Mouse (Mus musculus) right cerebral cortex, postnatal 25 days (tissue): ENCODE data around the gene Ryr3.
A peak's percentile ranks its signal among the peaks of the same experiment; 100 is the strongest.
"Not testable (repeated sequence)": the region's sequence is repeated elsewhere in the genome, so short reads cannot be mapped to it uniquely, and the experiment has no call there.

ENCODE experiments used
- DNase-seq: peaks from one replicate; pipeline ENCODE4 v3.0.0; 2022

The Ryr3 gene

DNA sequence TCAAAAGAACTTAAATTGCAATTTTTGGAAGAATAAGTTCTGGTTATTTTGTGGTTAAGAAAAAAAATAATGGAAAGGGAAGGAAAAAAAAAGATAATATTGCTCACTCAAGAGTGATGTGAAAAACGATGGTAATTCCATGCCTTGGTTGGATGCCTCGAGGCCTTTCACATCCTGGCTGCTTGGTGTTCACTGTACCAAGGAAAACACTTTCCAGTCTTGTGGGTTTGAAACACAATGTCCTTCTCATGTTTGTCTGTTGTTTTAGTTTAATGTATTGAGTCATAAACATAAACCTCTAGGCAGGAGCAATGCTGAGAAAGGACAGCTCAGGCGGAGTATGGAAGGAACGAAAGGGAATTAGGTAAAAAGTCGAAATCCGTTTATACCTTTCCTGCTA, 122.8 kb downstream of the Ryr3 start:
- DNase-seq = no peak

DNA sequence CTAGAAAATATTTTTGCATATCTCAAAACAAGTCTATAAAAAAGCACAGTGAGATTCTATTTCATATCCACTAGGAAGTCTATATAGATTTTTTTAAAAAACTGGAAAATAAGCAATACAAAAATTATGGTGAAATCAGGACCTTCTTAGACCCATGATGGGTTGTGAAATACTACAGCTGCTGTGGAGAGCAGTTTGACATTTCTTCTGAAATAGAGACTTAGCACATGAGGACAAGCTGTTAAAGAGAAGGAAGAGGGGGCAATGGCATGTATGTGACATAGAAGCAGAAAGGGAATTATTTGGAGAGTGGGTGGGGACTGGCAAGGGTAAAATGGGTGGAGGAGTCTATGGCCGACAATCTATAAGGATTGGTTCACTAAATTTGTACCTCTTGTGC, 124.1 kb downstream of the Ryr3 start:
- no peak for DNase-seq

DNA sequence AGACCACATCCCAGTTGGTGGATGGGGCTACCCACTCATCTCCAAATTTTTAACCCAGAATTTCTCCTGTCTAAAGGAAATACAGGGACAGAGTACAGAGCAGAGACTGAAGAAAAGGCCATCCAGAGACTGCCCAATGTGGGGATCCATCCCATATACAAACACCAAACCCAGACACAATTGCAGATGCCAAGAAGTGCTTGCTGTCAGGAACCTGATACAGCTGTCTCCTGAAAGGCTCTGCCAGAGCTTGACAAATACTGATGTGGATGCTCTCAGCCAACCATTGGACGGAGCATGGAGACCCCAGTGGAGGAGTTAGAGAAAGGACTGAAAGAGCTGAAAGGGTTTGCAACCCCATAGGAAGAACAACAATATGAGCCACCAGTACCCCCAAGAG, 125.6 kb downstream of the Ryr3 start:
- DNase-seq = not testable (repeated sequence)

DNA sequence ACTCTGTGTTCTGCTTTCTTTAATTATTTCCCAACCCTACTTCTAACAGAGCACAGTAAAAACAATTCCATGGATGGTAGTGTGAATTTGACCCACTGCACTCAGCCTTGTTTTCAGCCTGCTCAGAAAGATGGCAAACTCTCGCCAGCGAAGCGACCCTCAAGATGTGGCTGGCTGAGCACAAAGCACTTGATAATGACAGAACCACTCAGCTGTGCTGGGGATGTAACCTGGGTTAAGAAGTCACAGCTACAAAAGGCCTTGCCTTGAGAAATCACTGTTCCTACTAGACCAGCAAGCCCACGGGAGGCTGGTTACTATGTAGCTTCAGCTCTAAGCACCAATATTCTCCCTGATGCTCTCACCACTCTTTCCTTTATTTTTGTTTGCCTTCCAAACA, 140.5 kb downstream of the Ryr3 start:
- DNase-seq = no peak

DNA sequence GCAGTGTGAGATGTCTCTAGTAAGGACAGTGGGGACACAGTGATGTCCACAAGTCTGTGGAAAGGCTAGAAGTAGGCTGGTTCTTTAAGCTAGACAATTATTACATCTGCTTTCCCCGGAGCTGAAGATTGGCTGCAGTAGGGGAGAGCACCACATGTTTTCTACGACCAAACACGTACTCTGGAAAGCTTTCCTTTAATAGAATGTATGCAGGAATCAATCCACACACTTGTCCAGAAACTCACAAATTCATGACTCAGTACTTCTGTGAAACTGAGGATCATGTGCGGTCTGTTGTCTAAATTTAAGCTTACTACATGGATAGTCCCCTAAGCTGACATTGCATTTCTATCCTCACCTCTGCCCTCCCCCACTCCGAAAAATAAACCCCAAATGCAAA, 157.5 kb downstream of the Ryr3 start:
- no peak for DNase-seq

DNA sequence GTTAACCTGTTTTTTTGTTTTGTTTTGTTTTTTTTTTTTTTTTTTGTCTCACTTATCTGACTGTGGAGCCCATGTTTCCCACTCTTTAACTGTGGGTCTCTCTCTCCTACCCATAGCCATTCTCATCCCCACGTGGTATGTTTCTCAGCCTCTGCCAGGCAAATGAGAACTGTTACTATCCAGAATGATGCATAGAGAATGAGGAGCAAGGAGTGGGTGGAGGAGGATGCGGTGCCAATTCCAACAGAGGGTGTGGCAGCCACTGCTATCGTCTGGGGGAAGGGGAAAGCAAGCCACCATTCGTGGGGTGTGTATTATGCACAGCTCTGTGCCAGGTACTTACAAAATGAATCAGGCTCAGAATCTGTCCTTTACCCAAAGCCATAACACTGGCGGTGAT, 158.0 kb downstream of the Ryr3 start:
- peak; percentile 72 for DNase-seq

DNA sequence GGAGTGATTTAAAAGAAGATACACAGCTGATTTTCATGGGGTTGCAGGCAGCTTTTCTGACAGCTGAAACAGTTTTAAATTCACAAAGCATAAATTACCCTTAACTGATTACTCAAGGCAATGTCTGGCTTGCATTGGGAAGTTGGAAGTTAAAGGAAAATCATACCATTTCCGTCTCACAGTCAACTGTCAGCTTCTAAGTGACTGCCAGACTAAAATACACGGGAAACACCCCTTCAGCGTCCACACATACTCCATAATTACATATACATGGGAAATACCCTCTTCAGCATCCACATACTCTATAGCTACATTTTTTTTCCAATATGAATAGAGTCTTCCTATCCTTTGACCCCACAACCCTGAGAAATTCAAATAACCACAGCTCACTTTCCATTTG, 158.8 kb downstream of the Ryr3 start:
- no peak for DNase-seq

DNA sequence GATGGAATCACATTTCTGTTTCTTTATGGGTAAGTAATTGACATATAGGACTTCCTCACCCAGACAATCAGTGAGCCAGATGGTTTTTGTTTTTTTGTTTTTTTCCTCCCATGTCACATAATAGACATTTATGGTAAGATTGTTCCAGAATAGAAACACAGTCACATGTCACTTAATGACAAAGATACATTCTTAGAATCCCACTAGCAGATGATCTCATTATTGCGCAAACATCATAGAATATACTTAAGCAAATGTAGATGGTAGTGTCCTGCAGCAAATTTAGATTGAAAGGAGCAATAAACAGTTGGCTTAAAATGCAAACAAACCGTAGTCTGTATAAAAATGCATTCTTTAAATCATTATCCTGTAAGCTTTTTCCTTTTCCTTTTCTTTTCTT, 161.3 kb downstream of the Ryr3 start:
- DNase-seq = no peak

DNA sequence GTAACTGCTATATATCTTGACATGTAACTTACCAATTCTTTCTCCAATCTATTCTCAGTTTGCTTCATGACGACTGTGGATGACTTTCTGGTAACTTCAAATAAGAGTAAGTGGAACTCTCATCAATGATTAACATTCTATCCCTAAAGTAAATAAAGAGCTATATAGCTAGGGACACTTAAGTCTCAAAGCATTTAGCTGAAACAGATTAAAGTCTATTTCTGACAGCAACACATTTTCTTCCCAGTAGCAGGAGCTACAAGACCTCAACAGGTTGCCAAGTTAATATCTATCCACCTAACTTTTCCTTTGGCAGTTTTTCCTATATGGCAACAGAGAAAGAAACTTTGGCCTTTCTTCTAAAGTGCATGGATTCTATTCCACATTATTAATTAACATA, 167.1 kb downstream of the Ryr3 start:
- no peak for DNase-seq

DNA sequence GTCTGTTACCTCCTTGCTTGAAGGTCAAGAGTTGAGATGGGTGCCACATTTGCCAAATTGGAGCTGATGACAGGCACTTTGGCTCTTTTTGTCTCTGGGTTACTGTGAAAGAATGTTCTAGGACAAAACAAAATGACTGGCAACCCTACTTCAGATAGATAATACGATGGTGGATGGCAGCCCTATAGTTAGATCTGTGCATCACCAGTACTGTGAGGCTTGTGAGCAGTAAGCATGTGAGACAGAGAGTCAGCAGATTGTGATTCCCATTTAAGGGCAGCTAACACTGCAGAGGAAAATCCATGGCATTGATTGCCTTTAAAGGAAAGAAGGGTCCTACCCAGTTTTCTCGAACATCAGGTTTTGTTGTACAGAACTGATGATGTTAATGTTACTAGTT, 180.3 kb downstream of the Ryr3 start:
- DNase-seq = no peak

DNA sequence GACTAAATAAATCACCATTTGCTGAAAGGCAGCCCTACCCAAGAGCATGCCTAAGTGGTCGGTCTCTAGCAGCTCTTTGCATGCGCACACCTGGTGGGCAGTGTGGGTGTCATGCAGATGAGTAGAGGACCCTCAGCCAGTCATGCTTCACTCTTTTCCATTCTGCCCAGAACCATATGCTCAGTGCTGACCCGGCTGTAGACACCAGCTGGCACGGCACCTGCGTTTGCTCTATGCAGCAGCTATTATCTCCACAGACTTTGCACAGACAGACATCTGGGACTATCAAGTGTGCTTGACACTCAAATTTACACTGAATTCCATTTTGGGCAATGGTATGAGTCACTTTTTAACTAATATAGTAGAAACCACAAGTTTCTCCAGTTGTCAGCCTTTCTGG, 186.2 kb downstream of the Ryr3 start:
- DNase-seq = no peak

DNA sequence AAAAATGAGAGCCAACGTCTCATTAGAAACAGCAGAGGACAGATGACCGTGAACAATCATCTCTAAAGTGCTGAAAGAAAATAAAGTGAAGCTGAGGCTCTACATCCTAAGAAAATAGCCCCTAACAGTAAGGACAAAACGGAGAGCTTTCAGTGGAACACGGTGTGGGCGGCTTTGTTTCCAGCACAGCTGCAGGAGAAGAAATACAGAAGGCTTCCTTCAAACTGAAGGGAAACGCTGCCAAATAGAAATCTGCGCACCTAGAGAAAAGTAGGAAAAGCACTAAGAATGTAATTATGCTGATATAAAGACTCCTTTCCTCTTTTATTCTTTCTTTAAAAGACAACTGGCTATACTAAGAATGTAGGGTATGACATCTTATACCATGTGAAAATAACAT, 197.0 kb downstream of the Ryr3 start:
- DNase-seq = peak; percentile 27

DNA sequence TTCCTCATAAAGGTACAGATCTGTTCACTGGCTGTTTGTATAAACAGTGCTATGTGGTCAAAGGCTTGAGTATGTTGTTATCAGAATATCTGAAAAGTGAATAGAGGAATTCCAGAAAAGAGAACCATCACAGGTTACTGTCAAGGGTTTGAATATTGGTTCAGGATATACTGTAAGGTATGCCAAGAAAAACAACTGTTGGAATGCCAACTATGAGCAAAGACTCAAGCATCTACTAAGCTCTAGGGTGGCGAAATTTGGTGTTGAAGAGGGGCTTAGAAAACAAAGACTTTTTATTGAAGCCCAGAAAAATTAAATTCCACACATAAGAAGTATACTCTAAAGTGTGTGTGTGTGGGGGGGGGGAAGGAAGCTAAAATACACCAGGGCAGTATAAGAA, 198.6 kb downstream of the Ryr3 start:
- DNase-seq = no peak

DNA sequence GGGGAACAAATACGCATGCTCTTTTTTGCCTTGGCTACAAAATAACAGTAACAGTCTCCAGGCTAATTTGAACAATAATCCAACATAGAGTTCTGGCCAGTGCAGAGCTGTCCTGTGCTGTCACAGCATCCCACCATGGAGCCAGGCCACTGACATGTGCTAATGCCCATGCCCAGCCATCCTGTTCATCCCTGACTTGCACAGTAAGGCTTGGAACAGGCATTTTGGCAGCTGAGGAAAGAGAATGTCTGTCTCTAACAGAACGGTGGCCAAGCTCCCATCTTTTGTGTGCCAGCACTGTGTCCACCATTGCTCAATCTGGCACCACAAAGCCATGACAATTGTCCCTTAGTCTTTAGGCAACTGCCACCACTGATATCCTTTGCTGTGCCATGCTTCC, 200.7 kb downstream of the Ryr3 start:
- no peak for DNase-seq

DNA sequence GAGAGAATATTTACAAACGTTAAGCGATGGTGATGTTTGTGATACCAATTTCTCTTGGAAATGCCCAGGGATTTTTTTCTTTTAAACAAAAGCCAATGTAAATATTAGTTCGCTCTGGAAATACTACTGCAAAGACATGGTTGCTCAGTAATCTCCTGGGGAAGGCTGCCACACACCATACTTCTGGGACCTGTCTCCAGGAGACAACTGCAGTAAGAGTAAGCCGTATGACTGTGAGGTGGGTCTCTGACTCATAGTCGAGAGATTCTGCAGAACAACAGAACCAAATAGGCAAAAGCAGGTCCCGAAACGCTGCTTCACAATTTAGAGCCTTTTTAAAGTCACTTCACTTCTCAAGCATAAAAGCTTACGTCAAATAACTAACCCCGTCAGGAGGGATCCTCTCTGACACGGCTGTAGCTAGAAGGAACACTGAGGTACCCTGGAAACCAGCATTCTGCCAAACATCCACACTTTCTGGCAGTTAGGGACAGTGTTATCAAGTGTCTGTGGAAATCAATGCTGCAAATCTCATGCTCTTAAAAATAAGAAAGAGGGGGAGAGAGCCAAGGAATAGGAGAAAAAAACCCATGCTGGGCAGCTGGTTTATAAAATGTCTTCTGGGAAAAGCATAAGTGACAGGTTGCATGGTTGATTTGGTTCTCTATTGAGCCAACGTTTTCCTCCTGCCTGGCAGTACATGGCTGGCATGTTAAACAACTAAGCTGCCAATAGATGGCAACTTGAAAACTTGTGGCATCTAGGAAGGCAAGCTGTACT, 207.7 kb downstream of the Ryr3 start:
- DNase-seq = no peak

DNA sequence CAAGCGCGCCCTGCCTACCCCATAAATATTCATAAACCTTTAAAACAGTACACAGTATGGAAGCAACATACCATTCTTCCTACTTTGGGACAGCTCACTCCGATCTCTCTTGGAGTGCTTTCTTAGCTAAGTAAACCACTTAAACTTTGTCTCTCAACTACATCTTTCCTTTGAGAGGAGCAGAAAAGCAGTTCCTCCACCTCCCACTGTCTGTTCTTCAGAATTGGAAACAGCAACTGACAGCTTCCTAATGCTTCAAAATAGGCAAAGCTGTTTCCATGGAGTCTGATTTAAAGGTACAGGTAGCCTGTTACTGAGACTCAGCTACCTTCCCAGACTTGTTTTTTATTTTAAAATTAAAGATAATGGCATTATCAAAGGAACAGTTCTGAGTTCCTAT, 218.4 kb downstream of the Ryr3 start:
- DNase-seq = no peak

DNA sequence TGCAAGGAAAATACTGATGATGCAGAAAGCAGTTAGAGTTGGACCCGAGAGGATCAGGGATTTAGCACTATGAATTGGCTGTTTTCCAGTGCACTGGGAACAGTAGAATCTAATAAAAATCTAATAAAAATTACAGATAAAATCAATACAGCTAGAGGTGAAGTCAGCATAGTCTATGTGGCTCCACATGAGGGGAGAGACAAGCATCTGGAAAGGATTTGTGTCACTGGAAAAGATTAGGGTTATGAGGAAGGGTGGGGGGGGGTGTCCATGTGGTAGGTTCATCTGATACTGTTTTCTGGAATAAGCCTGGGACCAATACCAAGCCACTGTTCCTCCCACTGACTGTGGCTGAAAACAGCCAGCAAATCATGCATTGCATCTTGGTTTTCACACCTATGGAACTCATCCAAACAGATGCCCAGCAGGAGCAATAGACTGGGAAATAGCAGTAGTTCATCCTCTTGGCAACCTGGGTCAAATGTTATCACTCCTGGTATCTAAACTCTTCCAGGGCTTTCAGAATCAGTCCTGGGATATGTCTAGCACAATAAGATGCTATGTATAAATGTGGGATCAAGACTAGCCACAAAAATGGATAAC, 233.9 kb downstream of the Ryr3 start:
- DNase-seq = no peak

DNA sequence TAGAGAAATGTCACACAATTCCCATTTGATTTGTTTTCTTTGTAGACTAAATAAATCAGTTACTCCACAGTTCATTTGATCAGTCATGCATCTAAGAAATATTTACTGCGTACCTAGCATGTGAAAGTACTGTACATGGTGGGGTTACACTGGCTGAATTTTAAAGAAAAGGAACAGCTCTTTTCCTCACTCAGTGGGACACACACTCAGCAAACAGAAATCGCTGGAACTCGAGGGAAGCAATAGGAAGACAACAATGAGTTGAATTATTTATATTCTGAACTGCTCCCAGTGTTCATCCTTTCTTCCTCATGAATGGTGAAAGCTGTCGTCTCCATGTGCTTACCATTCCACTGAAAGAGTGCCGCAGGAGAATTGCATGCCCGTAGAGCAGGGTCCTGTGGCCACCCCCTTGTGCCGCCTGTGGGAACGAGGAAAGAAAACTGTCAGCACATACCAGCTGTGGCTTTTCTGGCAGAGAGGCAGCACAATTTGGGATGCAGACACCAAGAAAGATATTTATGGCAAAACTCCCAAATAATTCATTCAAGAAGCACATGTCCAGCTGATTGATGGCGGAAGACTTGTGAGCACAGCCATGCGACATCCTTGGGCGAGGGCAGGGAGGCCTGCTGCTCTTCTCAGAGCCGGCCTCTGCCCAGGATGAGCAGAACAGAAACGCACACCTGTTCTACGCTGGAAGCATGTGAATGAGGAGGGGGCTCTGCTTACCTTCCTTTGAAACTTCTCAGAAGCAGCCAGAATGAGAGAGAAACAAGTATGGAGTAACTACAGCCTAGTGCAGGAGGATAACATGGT, 249.9 kb downstream of the Ryr3 start:
- DNase-seq = no peak

DNA sequence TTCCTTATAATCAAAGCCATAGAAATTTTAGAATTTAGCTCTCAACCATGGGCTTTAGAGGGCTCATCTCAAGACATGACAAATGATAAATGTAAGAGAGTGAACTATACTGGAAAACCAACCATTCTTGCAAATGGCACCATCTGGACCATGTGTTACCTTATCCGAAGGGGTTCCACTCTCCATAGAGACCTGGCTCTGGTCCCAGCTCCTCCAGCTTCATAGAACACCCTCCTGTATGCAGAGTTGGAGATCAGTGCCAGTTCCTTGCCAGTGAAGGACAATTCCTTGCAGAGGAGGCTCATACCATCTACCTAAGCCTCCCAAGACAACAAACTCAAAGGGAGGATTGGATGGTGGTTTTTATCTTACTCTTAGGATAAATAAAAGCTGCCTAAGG, 268.0 kb downstream of the Ryr3 start:
- no peak for DNase-seq

DNA sequence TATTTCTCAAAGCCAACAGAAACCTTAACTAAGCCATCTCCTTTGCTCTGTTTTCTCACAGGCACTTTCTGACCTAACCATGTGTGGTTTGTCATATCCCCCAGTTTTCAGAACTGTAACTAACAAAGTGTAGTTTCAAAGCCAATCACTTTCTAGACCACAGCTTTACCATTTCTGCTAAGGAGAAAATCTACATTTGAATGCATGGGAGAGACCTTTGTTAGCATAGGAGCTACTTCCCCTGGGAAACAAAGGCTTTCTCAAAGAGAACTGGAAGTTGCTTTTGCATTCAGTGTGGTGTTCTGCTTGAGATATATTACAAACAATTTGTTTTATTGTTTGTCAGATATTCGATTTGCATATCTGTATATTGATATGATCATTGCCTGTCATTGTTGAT, 285.1 kb downstream of the Ryr3 start:
- no peak for DNase-seq

DNA sequence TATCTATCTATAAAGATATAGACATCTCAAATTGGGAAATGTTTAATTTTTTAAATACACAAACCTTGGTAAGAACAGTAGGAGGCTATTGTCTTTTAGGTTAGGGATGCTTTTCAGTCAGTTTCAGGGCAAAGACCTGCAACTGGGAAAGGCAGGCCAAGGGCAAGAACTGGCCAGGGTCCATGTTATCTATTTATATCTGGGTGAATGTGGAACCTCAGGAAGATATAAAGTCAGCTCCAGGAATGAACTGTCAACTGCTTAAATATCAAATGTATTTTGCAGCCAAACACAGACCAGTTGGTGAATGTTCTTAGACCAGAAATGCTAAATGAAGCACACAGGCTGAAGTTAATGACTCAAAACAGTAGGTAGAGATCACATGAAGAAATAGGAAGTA, 303.1 kb downstream of the Ryr3 start:
- DNase-seq = no peak

DNA sequence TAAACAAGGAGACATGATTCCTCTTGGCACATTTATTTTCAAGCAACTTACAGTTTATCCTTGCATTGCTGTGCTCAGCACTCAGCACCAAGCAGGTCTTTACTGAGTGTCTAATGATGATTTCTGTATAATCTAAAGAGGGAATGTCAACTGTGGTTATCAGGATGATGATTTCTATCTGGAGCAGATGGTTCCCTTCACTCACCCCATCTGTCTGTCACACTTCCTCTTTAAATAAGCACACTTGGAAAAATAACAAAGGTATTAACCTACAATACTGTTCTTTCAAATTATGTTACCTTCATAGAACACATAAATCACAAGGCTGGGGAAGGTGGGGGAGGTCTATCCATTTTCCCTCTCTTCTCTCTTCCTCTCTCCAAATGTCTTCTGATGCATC, 304.3 kb downstream of the Ryr3 start:
- no peak for DNase-seq

DNA sequence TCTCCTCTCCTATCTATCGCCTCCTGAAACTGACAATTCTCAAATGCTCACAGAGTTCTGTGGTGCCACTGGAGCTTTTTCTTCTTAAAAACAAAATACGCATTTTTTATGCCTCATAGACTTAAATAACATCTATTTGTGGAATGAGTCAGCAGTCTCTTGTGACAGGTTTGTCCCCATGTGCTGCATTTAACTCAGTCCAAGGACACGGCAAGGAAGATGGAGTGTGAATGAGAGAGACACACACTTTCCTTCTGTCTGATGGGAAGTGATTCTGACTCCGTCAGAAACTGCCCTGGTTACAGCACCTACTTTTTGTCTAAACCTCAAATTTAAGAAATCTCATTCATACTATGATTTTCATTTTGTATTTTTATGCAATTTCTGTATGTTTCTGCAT, 306.3 kb downstream of the Ryr3 start:
- no peak for DNase-seq

DNA sequence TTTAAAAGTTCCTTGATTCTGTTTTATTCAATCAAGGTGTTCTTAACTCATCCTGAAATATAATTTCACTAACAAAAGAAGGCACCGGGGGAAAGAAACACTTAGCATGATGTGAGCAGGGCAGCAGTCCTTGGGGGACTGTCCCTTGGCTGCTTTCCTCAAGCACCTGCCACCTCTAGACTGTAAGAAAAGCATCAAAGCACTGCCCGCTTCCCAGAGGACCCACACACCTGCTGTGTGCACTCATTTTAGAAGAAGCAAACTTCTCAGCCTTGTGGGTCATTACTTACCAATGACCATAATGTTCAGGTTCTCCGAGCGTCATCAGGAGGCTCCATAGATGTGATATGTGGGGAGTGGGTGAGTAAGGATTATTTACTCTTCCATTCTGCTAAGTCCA, 307.8 kb downstream of the Ryr3 start:
- no peak for DNase-seq
